Mouse (Mus musculus): ENCODE measurements around the gene Vmn1r42. TPM values are rescaled to one million over a fixed set of nuclear protein-coding genes. Genes with fewer than 3 reads are reported as not detected.
"Not testable (repeated sequence)": the region's sequence is repeated elsewhere in the genome, so short reads cannot be mapped to it uniquely, and the experiment has no call there.

The Vmn1r42 gene
- not detected for total RNA-seq (2021)

DNA sequence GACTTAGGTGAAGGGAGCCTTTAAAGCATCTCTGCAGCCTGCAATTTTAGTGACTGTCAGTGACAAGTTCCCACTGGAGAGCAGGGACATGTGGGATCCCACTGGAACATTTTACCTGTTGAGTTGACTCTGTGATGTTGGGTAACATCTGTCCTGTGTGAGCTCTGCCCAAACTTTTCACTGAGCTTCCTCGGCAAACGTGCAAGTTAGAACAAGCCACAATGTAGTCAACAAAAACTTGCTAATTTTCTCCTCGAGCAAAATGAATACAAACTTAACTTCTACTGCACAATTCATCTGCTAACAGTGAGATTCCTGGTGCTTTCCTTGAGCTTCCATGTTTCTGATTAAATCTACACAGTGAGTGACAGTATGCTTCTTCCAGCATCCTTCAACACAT is at the start of gene Vmn1r42, which contains the start of gene Vmn1r43:
Vmn1r42 (minus strand) TSS at position 101 of the 400 bp plus-strand sequence.
Vmn1r43 (minus strand) TSS at position 101 of the 400 bp plus-strand sequence.
- intact Hi-C loops (cut with DNase I) = not testable (repeated sequence)

DNA sequence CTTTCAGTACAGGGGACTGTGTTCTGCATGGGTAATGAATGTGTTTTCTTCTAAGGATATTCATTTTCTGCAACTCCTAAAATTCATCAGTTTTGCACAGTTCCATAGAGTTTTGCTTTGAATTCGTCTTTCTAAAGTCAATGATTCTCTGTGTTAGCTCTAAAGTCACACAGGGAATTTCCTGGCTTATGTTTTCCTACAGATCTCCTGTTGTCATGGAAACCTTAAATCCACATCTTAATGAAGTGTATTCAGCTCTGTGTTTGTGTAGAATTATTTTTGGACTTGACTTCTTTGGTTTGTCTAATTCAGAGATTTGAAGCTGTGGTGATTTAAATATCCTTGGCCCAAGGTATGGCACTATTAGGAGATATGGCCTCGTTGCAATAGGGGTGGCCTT is 7.6 kb upstream of the Vmn1r42 start:
- DNase-seq (ENCODE audit: extremely low spot score in 1 of 2, low spot score in 2 of 2) = no peak
- intact Hi-C loops (cut with DNase I) = no loop called here

More for the DNA sequence above, at the start of gene Vmn1r42, which contains the start of gene Vmn1r43:
- not testable (repeated sequence) for DNase-seq (ENCODE audit: extremely low spot score in 1 of 2, low spot score in 2 of 2)

DNA sequence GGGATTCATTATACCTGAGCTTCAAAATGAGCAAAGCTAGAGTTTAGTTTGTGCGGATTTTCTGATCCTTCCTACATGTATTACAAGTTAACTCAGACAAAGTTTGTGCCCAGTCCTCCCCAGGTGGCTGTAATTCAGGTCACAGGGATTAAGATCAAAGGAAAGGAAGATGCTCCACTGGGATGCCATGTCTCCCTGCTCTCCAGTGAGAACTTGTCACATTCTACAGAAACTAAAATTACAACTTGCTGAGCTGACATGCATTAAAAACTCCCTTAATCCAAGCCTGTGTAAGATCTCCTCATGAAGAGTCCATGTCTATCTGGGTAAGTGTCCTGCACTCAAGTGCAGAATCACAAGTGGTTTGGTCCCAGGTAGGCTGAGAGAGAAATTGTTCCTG is 7.1 kb upstream of the Vmn1r42 start, which contains the start of gene Vmn1r44:
Vmn1r44 (plus strand) TSS at position 301 of the 400 bp plus-strand sequence.
- DNase-seq (ENCODE audit: extremely low spot score in 1 of 2, low spot score in 2 of 2) = no peak
- intact Hi-C loops (cut with DNase I) = no loop called here

- no peak for DNase-seq (ENCODE audit: extremely low spot score in 1 of 2, low spot score in 2 of 2)
Observed at GRCm38 (mm10) chr6:89880867-89881266, 4.7 kb upstream of the Vmn1r42 start.

DNA sequence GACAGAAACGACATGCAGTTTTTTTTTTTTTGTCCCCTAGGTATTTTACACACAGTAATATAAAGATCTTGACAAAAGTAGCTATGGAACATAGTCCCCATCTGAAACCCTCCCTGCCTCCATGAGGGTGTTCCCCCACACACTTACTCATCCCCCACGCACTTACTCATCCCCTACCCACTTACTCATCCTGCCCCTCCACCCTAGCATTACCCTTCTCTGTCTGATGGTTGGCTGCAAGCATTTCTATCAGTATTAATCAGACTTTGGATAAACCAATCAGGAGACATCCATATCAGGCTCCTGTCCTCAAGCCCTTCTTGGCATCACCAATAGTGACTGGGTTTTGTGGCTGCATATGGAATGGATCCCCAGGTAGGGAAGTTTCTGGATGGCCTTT is 750 bp upstream of the Vmn1r42 start:
- intact Hi-C loops (cut with DNase I) = no loop called here

More at GRCm38 (mm10) chr6:89880867-89881266, 4.7 kb upstream of the Vmn1r42 start:
- intact Hi-C loops (cut with DNase I) = no loop called here

DNA sequence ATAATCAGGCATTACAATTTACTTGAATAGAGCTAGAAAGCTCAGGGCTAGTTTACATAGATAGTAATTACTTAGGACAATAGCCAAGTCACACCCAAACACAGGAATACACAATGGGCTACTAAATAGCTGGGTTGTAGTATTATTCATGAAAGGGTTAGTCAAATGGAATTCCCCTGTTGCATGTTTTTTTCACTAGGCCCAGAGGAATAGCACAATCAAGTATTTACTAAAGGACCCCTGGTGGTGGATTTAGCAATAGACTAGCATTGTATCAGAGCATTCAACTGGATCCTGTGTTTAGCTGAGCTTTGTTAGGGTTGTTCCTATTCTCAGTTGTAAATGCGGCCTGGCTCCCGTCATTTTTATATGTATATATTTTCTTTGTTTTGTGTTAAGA is 8.2 kb downstream of the Vmn1r42 start:
- no peak for DNase-seq (ENCODE audit: extremely low spot score in 1 of 2, low spot score in 2 of 2)
- intact Hi-C loops (cut with DNase I) = no loop called here

More for the DNA sequence above, 750 bp upstream of the Vmn1r42 start:
- no peak for DNase-seq (ENCODE audit: extremely low spot score in 1 of 2, low spot score in 2 of 2)

DNA sequence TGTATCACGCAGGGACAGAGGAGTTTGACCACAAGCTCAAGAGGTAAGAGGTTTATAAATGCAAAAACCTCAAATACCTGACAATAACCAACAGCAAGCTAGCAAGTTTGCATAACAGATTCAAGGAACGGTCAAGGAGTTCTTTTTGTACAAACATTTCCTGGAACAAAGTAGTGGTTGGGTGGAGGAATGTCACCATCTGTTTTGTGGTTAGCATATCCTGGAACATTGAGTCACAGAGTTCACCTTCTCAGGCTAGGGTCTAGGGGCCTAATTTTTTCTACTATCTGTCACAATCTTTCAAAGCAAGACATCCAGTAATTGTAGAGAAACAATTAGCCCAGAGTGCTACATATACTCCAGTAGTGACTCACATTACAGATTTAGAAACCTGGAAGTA is 8.9 kb downstream of the Vmn1r42 start:
- no peak for DNase-seq (ENCODE audit: extremely low spot score in 1 of 2, low spot score in 2 of 2)
- intact Hi-C loops (cut with DNase I) = no loop called here

GRCm38 (mm10) chr6:89863792-89864191 is 12.4 kb downstream of the Vmn1r42 start:
- DNase-seq (ENCODE audit: extremely low spot score in 1 of 2, low spot score in 2 of 2) = no peak
- intact Hi-C loops (cut with DNase I) = no loop called here

DNA sequence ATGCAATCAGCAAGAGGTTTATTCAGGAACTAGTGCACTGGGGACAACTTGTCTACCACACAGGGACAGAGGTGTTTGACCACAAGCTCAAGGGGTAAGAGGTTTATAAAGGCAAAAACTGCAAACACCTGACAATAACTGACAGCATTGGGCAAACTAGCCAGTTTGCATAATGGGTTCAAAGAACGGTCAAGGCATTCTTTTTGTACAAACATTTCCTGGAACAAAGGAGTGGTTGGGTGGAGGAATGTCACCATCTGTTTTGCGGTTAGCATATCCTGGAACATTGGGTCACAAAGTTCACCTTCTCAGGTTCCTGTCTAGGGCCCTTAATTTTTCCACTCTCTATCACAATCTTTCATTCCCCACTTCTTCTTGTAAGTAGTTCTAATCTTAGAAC is 16.4 kb downstream of the Vmn1r42 start:
- no peak for DNase-seq (ENCODE audit: extremely low spot score in 1 of 2, low spot score in 2 of 2)
- intact Hi-C loops (cut with DNase I) = no loop called here

DNA sequence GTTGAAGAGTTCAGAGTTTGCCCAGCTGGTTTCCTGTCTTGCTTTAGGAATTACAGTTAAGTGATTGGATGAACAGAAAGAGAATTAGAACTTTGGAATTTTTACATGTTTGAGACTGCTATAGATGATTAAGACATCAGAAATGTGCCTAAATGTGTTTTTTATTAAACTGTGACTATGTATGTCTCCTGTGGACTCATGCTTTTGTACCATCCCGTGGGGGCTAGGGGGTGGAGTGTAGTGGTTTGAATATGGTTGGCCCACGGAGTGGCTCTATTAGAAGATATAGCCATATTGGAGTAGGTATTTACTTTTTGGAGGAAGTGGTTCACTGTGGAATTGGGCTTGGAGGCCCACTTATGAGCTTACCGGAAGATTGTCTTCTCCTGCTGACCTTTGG is 18.7 kb downstream of the Vmn1r42 start:
- no peak for DNase-seq (ENCODE audit: extremely low spot score in 1 of 2, low spot score in 2 of 2)
- intact Hi-C loops (cut with DNase I) = no loop called here

Other genes with a start within 250 kb of the Vmn1r42 start
- 10 to 100 TPM in 1 of 2 experiments, 1 to 10 TPM in 1; 10.0 to 10.6 TPM for gene Txnrd3, start 232.4 kb downstream of the Vmn1r42 start, total RNA-seq (2021)
- gene Vmn1r40, start 168.9 kb downstream of the Vmn1r42 start, total RNA-seq (2021) = not detected
- gene Vmn1r41, start 135.6 kb downstream of the Vmn1r42 start, total RNA-seq (2021) = not detected
- gene Vmn1r43, start within 50 bp of the Vmn1r42 start, total RNA-seq (2021) = not detected
- not detected for gene Vmn1r44, start 7.2 kb upstream of the Vmn1r42 start, total RNA-seq (2021)
- gene Vmn1r45, start 64.2 kb upstream of the Vmn1r42 start, total RNA-seq (2021) = not detected
- gene Vmn1r46, start 92.9 kb upstream of the Vmn1r42 start, total RNA-seq (2021) = not detected
- under 1 TPM in 1 of 2 experiments, not detected in 1; 0.04 TPM for gene Vmn1r47, start 139.7 kb upstream of the Vmn1r42 start, total RNA-seq (2021)
- gene Vmn1r48, start 160.4 kb upstream of the Vmn1r42 start, total RNA-seq (2021) = not detected
- gene Vmn1r49, start 202.1 kb upstream of the Vmn1r42 start, total RNA-seq (2021) = not detected
- not detected for gene Vmn1r50, start 225.0 kb upstream of the Vmn1r42 start, total RNA-seq (2021)
- gene Vmn1r51, start 246.2 kb upstream of the Vmn1r42 start, total RNA-seq (2021) = not detected